Mouse (Mus musculus) midbrain, embryonic 11.5 days (tissue): Measurements from ENCODE around the gene Svep1. TPM values are rescaled to one million over a fixed set of nuclear protein-coding genes. Genes with fewer than 3 reads are reported as not detected.
A peak's percentile ranks its signal among the peaks of the same experiment; 100 is the strongest.

Experiments
- ATAC-seq: fragments of 200-750 bp; cut with Nextera tagmentation; 2 replicates; pipeline ENCODE4 v1.8.0; 2017; ENCODE audit warnings: moderate TSS enrichment, moderate library complexity; ENCODE audit not compliant: low FRiP score
- DNase-seq: peaks from one replicate; pipeline ENCODE4 v3.0.0; 2015; ENCODE audit warnings: low spot score; ENCODE audit errors: missing footprints
- H3K27ac ChIP-seq: fragments of 300-500 bp; sonication (generic); 2 replicates; pipeline ENCODE4 v1.5.1; 2014; ENCODE audit warnings: low read depth, low read length
- H3K27me3 ChIP-seq: fragments of 300-500 bp; sonication (generic); 2 replicates; pipeline ENCODE4 v1.6.1; 2014; ENCODE audit warnings: mild to moderate bottlenecking, low read length, moderate library complexity, mixed read lengths; ENCODE audit not compliant: control insufficient read depth, insufficient read depth
- H3K36me3 ChIP-seq: fragments of 300-500 bp; sonication (generic); 2 replicates; pipeline ENCODE4 v1.6.1; 2014; ENCODE audit warnings: mild to moderate bottlenecking, low read length, moderate library complexity, mixed read lengths; ENCODE audit not compliant: control insufficient read depth, insufficient read depth
- H3K4me1 ChIP-seq: fragments of 300-500 bp; sonication (generic); 2 replicates; pipeline ENCODE4 v1.6.1; 2014; ENCODE audit warnings: low read length; ENCODE audit not compliant: control insufficient read depth, insufficient read depth
- H3K4me2 ChIP-seq: fragments of 300-500 bp; sonication (generic); 2 replicates; pipeline ENCODE4 v1.6.1; 2014; ENCODE audit warnings: mild to moderate bottlenecking, moderate library complexity
- H3K4me3 ChIP-seq: fragments of 300-500 bp; sonication (generic); 2 replicates; pipeline ENCODE4 v1.5.1; 2014; ENCODE audit warnings: low read depth, low read length
- H3K9ac ChIP-seq: fragments of 300-500 bp; sonication (generic); 2 replicates; pipeline ENCODE4 v1.6.1; 2014; ENCODE audit warnings: low read length
- H3K9me3 ChIP-seq: fragments of 300-500 bp; sonication (generic); 2 replicates; pipeline ENCODE4 v1.6.1; 2016; ENCODE audit warnings: low read length; ENCODE audit not compliant: control insufficient read depth
- WGBS: fragments of 180-500 bp; shearing (Covaris S2); extraction: QIAGEN DNeasy Blood & Tissue Kit; methylation state at CpG from one replicate; pipeline ENCODE4 v1.1.7; 2014; 5-methylcytosine and 5-hydroxymethylcytosine counted together
- polyA plus RNA-seq: library from polyadenylated mRNA; unstranded; fragments of >200 nt; fragmentation: Nextera tagmentation; extraction: Ambion mirVana; gene quantifications from 2 replicates; pipeline ENCODE4 v1.2.1, GENCODE M21; 2014

The Svep1 gene
- polyA plus RNA-seq, 1 experiment from 2014 or later = 2.2 TPM

- ATAC-seq (no peak), DNase-seq (no peak)
- no peaks in the 10 kb centered on the region for H3K4me1 ChIP-seq
- H3K9ac ChIP-seq = no peak overlapping the region
- no peak overlapping the region for H3K4me2 ChIP-seq
- H3K4me3 ChIP-seq = no peak overlapping the region
- no peaks in the 10 kb centered on the region for H3K9me3 ChIP-seq
- H3K36me3 ChIP-seq = no peaks in the 10 kb centered on the region
- no peak overlapping the region for H3K27ac ChIP-seq
- no peaks in the 10 kb centered on the region for H3K27me3 ChIP-seq
- 93% methylated on average over 5 of the region's 5 CpGs for WGBS
These were observed 122.5 kb downstream of the Svep1 start for GRCm38 (mm10) chr4:58084155-58084554.

GRCm38 (mm10) chr4:58082588-58082987 lies 124.1 kb downstream of the Svep1 start:
- H3K27ac ChIP-seq = no peak overlapping the region
- H3K4me1 ChIP-seq = no peaks in the 10 kb centered on the region
- no peaks in the 10 kb centered on the region for H3K9me3 ChIP-seq
- whole genome bisulfite sequencing = 11% methylated on average over 5 of the region's 5 CpGs
- no peak overlapping the region for H3K4me2 ChIP-seq
- no peaks in the 10 kb centered on the region for H3K27me3 ChIP-seq
- no peak overlapping the region for H3K4me3 ChIP-seq
- H3K9ac ChIP-seq = no peak overlapping the region
- ATAC-seq (peak; percentile 73), DNase-seq (peak; percentile 94)
- H3K36me3 ChIP-seq = no peaks in the 10 kb centered on the region

DNA sequence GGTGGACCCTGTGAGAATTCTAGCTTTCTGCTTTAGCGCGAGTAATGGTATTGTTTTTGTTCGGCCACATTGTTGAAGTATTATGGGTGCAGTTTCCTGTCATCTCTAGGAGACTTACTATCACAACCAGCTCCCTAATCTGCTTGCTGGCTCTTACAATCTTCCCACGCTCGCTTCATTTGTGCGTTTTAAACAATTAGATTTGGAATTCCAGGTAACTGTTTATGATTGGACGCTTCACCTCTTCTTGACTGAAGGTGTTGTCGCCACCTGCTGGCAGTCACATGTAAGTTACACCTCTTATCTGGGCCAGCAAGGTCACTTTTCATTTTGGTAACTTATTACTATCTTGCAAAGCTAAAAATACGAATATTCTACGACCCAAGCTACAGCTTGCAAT lies 127.0 kb downstream of the Svep1 start:
- Histone ChIP-seq H3K27ac (no peak overlapping the region), H3K4me1 (no peaks in the 10 kb centered on the region), H3K4me2 (peak overlapping the region; percentile 22; the same call in 1 of the 2 replicates), H3K36me3 (no peaks in the 10 kb centered on the region), H3K9ac (no peak overlapping the region), H3K9me3 (no peaks in the 10 kb centered on the region), H3K27me3 (no peaks in the 10 kb centered on the region), H3K4me3 (no peak overlapping the region)
- DNase-seq (peak; percentile 89), ATAC-seq (peak; percentile 16; the same call in 1 of the 2 replicates)
- 25% methylated on average over 10 of the region's 10 CpGs for WGBS

- WGBS = 80% methylated on average over 6 of the region's 6 CpGs
- no peak overlapping the region for H3K27ac ChIP-seq
These were observed 128.7 kb downstream of the Svep1 start for GRCm38 (mm10) chr4:58077950-58078349.

GRCm38 (mm10) chr4:58077536-58077935 lies 129.1 kb downstream of the Svep1 start:
- H3K4me2 ChIP-seq = no peak overlapping the region
- H3K9ac ChIP-seq = no peak overlapping the region
- no peaks in the 10 kb centered on the region for H3K27me3 ChIP-seq
- no peaks in the 10 kb centered on the region for H3K4me1 ChIP-seq
- 82% methylated on average over 4 of the region's 4 CpGs for WGBS
- DNase-seq (no peak), ATAC-seq (no peak)
- no peaks in the 10 kb centered on the region for H3K36me3 ChIP-seq
- H3K27ac ChIP-seq = no peak overlapping the region
- H3K9me3 ChIP-seq = no peaks in the 10 kb centered on the region
- H3K4me3 ChIP-seq = no peak overlapping the region

More at GRCm38 (mm10) chr4:58077950-58078349, 128.7 kb downstream of the Svep1 start:
- H3K36me3 ChIP-seq = no peaks in the 10 kb centered on the region
- H3K27me3 ChIP-seq = no peaks in the 10 kb centered on the region
- no peaks in the 10 kb centered on the region for H3K9me3 ChIP-seq
- no peak overlapping the region for H3K4me2 ChIP-seq
- ATAC-seq (no peak), DNase-seq (no peak)
- H3K9ac ChIP-seq = no peak overlapping the region
- H3K4me3 ChIP-seq = no peak overlapping the region
- H3K4me1 ChIP-seq = no peaks in the 10 kb centered on the region

- WGBS = 86% methylated on average over 12 of the region's 12 CpGs
- no peaks in the 10 kb centered on the region for H3K36me3 ChIP-seq
- no peak for ATAC-seq
These were observed 133.8 kb downstream of the Svep1 start for GRCm38 (mm10) chr4:58072888-58073287.

GRCm38 (mm10) chr4:58068886-58069285 lies 137.8 kb downstream of the Svep1 start:
- Histone ChIP-seq H3K27ac (no peak overlapping the region), H3K4me2 (no peak overlapping the region), H3K4me1 (no peaks in the 10 kb centered on the region), H3K36me3 (no peaks in the 10 kb centered on the region), H3K9ac (no peak overlapping the region), H3K9me3 (no peaks in the 10 kb centered on the region), H3K4me3 (no peak overlapping the region), H3K27me3 (no peaks in the 10 kb centered on the region)
- ATAC-seq (no peak), DNase-seq (no peak)
- 99% methylated on average over 5 of the region's 5 CpGs for WGBS

More at GRCm38 (mm10) chr4:58072888-58073287, 133.8 kb downstream of the Svep1 start:
- Histone ChIP-seq H3K9me3 (no peaks in the 10 kb centered on the region), H3K27ac (no peak overlapping the region), H3K9ac (no peak overlapping the region), H3K27me3 (no peaks in the 10 kb centered on the region), H3K4me2 (no peak overlapping the region), H3K4me1 (no peaks in the 10 kb centered on the region), H3K4me3 (no peak overlapping the region)
- no peak for DNase-seq

GRCm38 (mm10) chr4:58064721-58065120 lies 141.9 kb downstream of the Svep1 start:
- H3K9ac ChIP-seq = no peak overlapping the region
- H3K4me1 ChIP-seq = no peaks in the 10 kb centered on the region
- H3K4me3 ChIP-seq = no peak overlapping the region
- no peaks in the 10 kb centered on the region for H3K27me3 ChIP-seq
- H3K4me2 ChIP-seq = no peak overlapping the region
- 85% methylated on average over 2 of the region's 2 CpGs for WGBS
- no peaks in the 10 kb centered on the region for H3K9me3 ChIP-seq
- no peak overlapping the region for H3K27ac ChIP-seq
- ATAC-seq (no peak), DNase-seq (no peak)
- H3K36me3 ChIP-seq = no peaks in the 10 kb centered on the region

- Histone ChIP-seq H3K27me3 (no peaks in the 10 kb centered on the region), H3K4me2 (no peak overlapping the region), H3K9ac (no peak overlapping the region), H3K9me3 (no peaks in the 10 kb centered on the region), H3K4me3 (no peak overlapping the region), H3K4me1 (no peaks in the 10 kb centered on the region), H3K36me3 (no peaks in the 10 kb centered on the region), H3K27ac (no peak overlapping the region)
- WGBS = 97% methylated on average over 1 of the region's 1 CpGs
- ATAC-seq (no peak), DNase-seq (no peak)
These were observed 143.7 kb downstream of the Svep1 start for GRCm38 (mm10) chr4:58062933-58063332.

- Histone ChIP-seq H3K4me1 (no peaks in the 10 kb centered on the region), H3K4me3 (no peak overlapping the region), H3K36me3 (no peaks in the 10 kb centered on the region), H3K4me2 (no peak overlapping the region), H3K9ac (no peak overlapping the region), H3K9me3 (no peaks in the 10 kb centered on the region), H3K27me3 (no peaks in the 10 kb centered on the region), H3K27ac (no peak overlapping the region)
- ATAC-seq = no peak
- DNase-seq = no peak
These were observed 151.0 kb downstream of the Svep1 start for GRCm38 (mm10) chr4:58055653-58056052.
